Mouse (Mus musculus): Measurements from ENCODE around the gene Gdpgp1. TPM values are rescaled to one million over a fixed set of nuclear protein-coding genes. Genes with fewer than 3 reads are reported as not detected.
A peak's percentile ranks its signal among the peaks of the same experiment; 100 is the strongest.

Gdpgp1 gene
- polyA plus RNA-seq, 1 experiment from 2014 or later, result 3.9 TPM

GRCm38 (mm10) chr7:80200963-80201539, 31.6 kb upstream of the Gdpgp1 start:
- Histone ChIP-seq H3K4me2 (replicated peaks) (no peak overlapping the region), H3K27ac (replicated peaks) (no peak overlapping the region), H3K4me1 (peaks cover 73% of the 10 kb centered on the region), H3K4me3 (no peak overlapping the region), H3K9me3 (no peaks in the 10 kb centered on the region), H3K36me3 (no peaks in the 10 kb centered on the region), H3K9ac (replicated peaks) (no peak overlapping the region), H3K27me3 (no peaks in the 10 kb centered on the region)
- ATAC-seq (replicated peaks), result no peak
- 83% methylated on average over 5 of the region's 5 CpGs for WGBS

GRCm38 (mm10) chr7:80201888-80202540, 30.7 kb upstream of the Gdpgp1 start:
- Histone ChIP-seq H3K4me3 (no peak overlapping the region), H3K27ac (replicated peaks) (peak overlapping the region; percentile 68), H3K27me3 (no peaks in the 10 kb centered on the region), H3K9ac (replicated peaks) (no peak overlapping the region), H3K4me2 (replicated peaks) (peak overlapping the region; percentile 1; the same call in 1 of the 2 replicates), H3K36me3 (no peaks in the 10 kb centered on the region), H3K9me3 (no peaks in the 10 kb centered on the region), H3K4me1 (peaks cover 72% of the 10 kb centered on the region)
- 54% methylated on average over 15 of the region's 15 CpGs for WGBS
- ATAC-seq (replicated peaks), result no peak

GRCm38 (mm10) chr7:80202961-80203360, 29.7 kb upstream of the Gdpgp1 start:
- no peaks in the 10 kb centered on the region for H3K9me3 ChIP-seq

GRCm38 (mm10) chr7:80203638-80204096, 29.0 kb upstream of the Gdpgp1 start:
- Histone ChIP-seq H3K4me2 (replicated peaks) (no peak overlapping the region), H3K4me1 (peaks cover 78% of the 10 kb centered on the region), H3K27me3 (no peaks in the 10 kb centered on the region), H3K36me3 (no peaks in the 10 kb centered on the region), H3K9ac (replicated peaks) (no peak overlapping the region), H3K9me3 (no peaks in the 10 kb centered on the region), H3K27ac (replicated peaks) (peak overlapping the region; percentile 68; the same call in 1 of the 2 replicates), H3K4me3 (no peak overlapping the region)
- WGBS, result 42% methylated on average over 12 of the region's 12 CpGs
- ATAC-seq (replicated peaks), result no peak

More at GRCm38 (mm10) chr7:80202961-80203360, 29.7 kb upstream of the Gdpgp1 start:
- 88% methylated on average over 5 of the region's 5 CpGs for WGBS
- Histone ChIP-seq H3K9ac (replicated peaks) (peak overlapping the region; percentile 19; the same call in 1 of the 2 replicates), H3K4me1 (peaks cover 71% of the 10 kb centered on the region), H3K4me2 (replicated peaks) (no peak overlapping the region), H3K27me3 (no peaks in the 10 kb centered on the region), H3K27ac (replicated peaks) (peak overlapping the region; percentile 68), H3K4me3 (no peak overlapping the region), H3K36me3 (no peaks in the 10 kb centered on the region)
- no peak for ATAC-seq (replicated peaks)

- no peak overlapping the region for H3K4me3 ChIP-seq
- peak overlapping the region; percentile 68; the same call in 1 of the 2 replicates for H3K27ac ChIP-seq (replicated peaks)
- 90% methylated on average over 4 of the region's 4 CpGs for WGBS
- H3K36me3 ChIP-seq, result no peaks in the 10 kb centered on the region
- no peaks in the 10 kb centered on the region for H3K27me3 ChIP-seq
- no peaks in the 10 kb centered on the region for H3K9me3 ChIP-seq
- H3K4me1 ChIP-seq, result peaks cover 80% of the 10 kb centered on the region
- H3K4me2 ChIP-seq (replicated peaks), result no peak overlapping the region
- no peak for ATAC-seq (replicated peaks)
- no peak overlapping the region for H3K9ac ChIP-seq (replicated peaks)
Measured at GRCm38 (mm10) chr7:80204362-80204761, 28.3 kb upstream of the Gdpgp1 start.

GRCm38 (mm10) chr7:80204961-80205360, 27.7 kb upstream of the Gdpgp1 start:
- Histone ChIP-seq H3K9ac (replicated peaks) (no peak overlapping the region), H3K27ac (replicated peaks) (no peak overlapping the region), H3K4me2 (replicated peaks) (no peak overlapping the region), H3K9me3 (no peaks in the 10 kb centered on the region), H3K36me3 (no peaks in the 10 kb centered on the region), H3K27me3 (no peaks in the 10 kb centered on the region), H3K4me1 (peaks cover 78% of the 10 kb centered on the region), H3K4me3 (no peak overlapping the region)
- 84% methylated on average over 7 of the region's 7 CpGs for WGBS
- ATAC-seq (replicated peaks), result no peak

GRCm38 (mm10) chr7:80205705-80206589, 26.7 kb upstream of the Gdpgp1 start:
- H3K4me1 ChIP-seq, result peaks cover 73% of the 10 kb centered on the region
- 87% methylated on average over 12 of the region's 12 CpGs for WGBS
- ATAC-seq (replicated peaks), result no peak

GRCm38 (mm10) chr7:80207314-80207731, 25.3 kb upstream of the Gdpgp1 start:
- Histone ChIP-seq H3K4me1 (peaks cover 62% of the 10 kb centered on the region), H3K27me3 (no peaks in the 10 kb centered on the region), H3K9me3 (no peaks in the 10 kb centered on the region), H3K36me3 (no peaks in the 10 kb centered on the region), H3K9ac (replicated peaks) (no peak overlapping the region), H3K27ac (replicated peaks) (no peak overlapping the region), H3K4me3 (no peak overlapping the region), H3K4me2 (replicated peaks) (no peak overlapping the region)
- 73% methylated on average over 3 of the region's 3 CpGs for WGBS
- no peak for ATAC-seq (replicated peaks)

More at GRCm38 (mm10) chr7:80205705-80206589, 26.7 kb upstream of the Gdpgp1 start:
- no peak overlapping the region for H3K4me3 ChIP-seq
- no peaks in the 10 kb centered on the region for H3K27me3 ChIP-seq
- H3K9me3 ChIP-seq, result no peaks in the 10 kb centered on the region
- no peak overlapping the region for H3K27ac ChIP-seq (replicated peaks)
- no peak overlapping the region for H3K4me2 ChIP-seq (replicated peaks)
- H3K9ac ChIP-seq (replicated peaks), result no peak overlapping the region
- no peaks in the 10 kb centered on the region for H3K36me3 ChIP-seq

GRCm38 (mm10) chr7:80208026-80208642, 24.5 kb upstream of the Gdpgp1 start:
- H3K4me1 ChIP-seq, result peaks cover 54% of the 10 kb centered on the region
- no peaks in the 10 kb centered on the region for H3K27me3 ChIP-seq
- 0 out of 2 replicates have a peak, but pooled peaks cover 1% of the 10 kb centered on the region for H3K36me3 ChIP-seq
- H3K9ac ChIP-seq (replicated peaks), result no peak overlapping the region
- peak; percentile 56; the same call in 1 of the 2 replicates for ATAC-seq (replicated peaks)
- H3K9me3 ChIP-seq, result no peaks in the 10 kb centered on the region
- H3K4me2 ChIP-seq (replicated peaks), result no peak overlapping the region
- H3K4me3 ChIP-seq, result no peak overlapping the region
- WGBS, result 67% methylated on average over 18 of the region's 18 CpGs
- H3K27ac ChIP-seq (replicated peaks), result no peak overlapping the region

GRCm38 (mm10) chr7:80208738-80209430, 23.8 kb upstream of the Gdpgp1 start:
- WGBS, result 63% methylated on average over 10 of the region's 10 CpGs
- Histone ChIP-seq H3K4me2 (replicated peaks) (no peak overlapping the region), H3K9me3 (no peaks in the 10 kb centered on the region), H3K4me3 (no peak overlapping the region), H3K27ac (replicated peaks) (no peak overlapping the region), H3K9ac (replicated peaks) (no peak overlapping the region), H3K36me3 (peaks cover 9% of the 10 kb centered on the region), H3K4me1 (peaks cover 46% of the 10 kb centered on the region), H3K27me3 (no peaks in the 10 kb centered on the region)
- ATAC-seq (replicated peaks), result no peak

- Histone ChIP-seq H3K27ac (replicated peaks) (no peak overlapping the region), H3K4me2 (replicated peaks) (no peak overlapping the region), H3K4me1 (peaks cover 40% of the 10 kb centered on the region), H3K36me3 (peaks cover 15% of the 10 kb centered on the region), H3K4me3 (no peak overlapping the region), H3K27me3 (no peaks in the 10 kb centered on the region), H3K9me3 (no peaks in the 10 kb centered on the region), H3K9ac (replicated peaks) (no peak overlapping the region)
- WGBS, result 84% methylated on average over 6 of the region's 6 CpGs
- no peak for ATAC-seq (replicated peaks)
Measured at GRCm38 (mm10) chr7:80209669-80210068, 23.0 kb upstream of the Gdpgp1 start.
